Mouse (Mus musculus) stomach, postnatal 0 days (tissue): ENCODE results near the gene Sparc. TPM values are rescaled to one million over a fixed set of nuclear protein-coding genes. Genes with fewer than 3 reads are reported as not detected.

Source experiments
- ATAC-seq: fragments of 200-750 bp; cut with Nextera tagmentation; 2 replicates; pipeline ENCODE4 v1.8.0; 2017; ENCODE audit not compliant: low FRiP score, low TSS enrichment
- DNase-seq: peaks from one replicate; pipeline ENCODE4 v3.0.0-alpha.2; 2016; ENCODE audit warnings: low spot score
- H3K27ac ChIP-seq: fragments of 300-500 bp; sonication (generic); replicated peaks from 2 replicates; pipeline ENCODE4 v1.5.1; 2014; ENCODE audit warnings: mild to moderate bottlenecking, control low read depth
- H3K27me3 ChIP-seq: fragments of 300-500 bp; sonication (generic); 2 replicates; pipeline ENCODE4 v1.6.1; 2014; ENCODE audit warnings: low read length; ENCODE audit not compliant: control insufficient read depth, insufficient read depth
- H3K36me3 ChIP-seq: fragments of 300-500 bp; sonication (generic); 2 replicates; pipeline ENCODE4 v1.6.1; 2014; ENCODE audit warnings: low read length, mixed read lengths; ENCODE audit not compliant: control insufficient read depth, insufficient read depth
- H3K4me1 ChIP-seq: fragments of 300-500 bp; sonication (generic); replicated peaks from 2 replicates; pipeline ENCODE4 v1.6.1; 2014; ENCODE audit warnings: antibody characterized with exemption; ENCODE audit not compliant: control insufficient read depth, insufficient read depth
- H3K4me2 ChIP-seq: fragments of 300-500 bp; sonication (generic); replicated peaks from 2 replicates; pipeline ENCODE4 v1.6.1; 2014; ENCODE audit warnings: low read depth, mild to moderate bottlenecking, control low read depth, moderate library complexity
- H3K4me3 ChIP-seq: fragments of 300-500 bp; sonication (generic); 2 replicates; pipeline ENCODE4 v1.5.1; 2014; ENCODE audit warnings: low read depth, low read length, control low read depth
- H3K9ac ChIP-seq: fragments of 300-500 bp; sonication (generic); 2 replicates; pipeline ENCODE4 v1.6.1; 2014; ENCODE audit warnings: mild to moderate bottlenecking, low read length, control low read depth, mixed read lengths
- H3K9me3 ChIP-seq: fragments of 300-500 bp; sonication (generic); 2 replicates; pipeline ENCODE4 v1.6.1; 2016; ENCODE audit warnings: low read length; ENCODE audit not compliant: control insufficient read depth
- CTCF ChIP-seq: IDR thresholded peaks from 2 replicates; pipeline ENCODE4 v1.5.1; 2016; ENCODE audit warnings: antibody characterized with exemption, low read depth, mild to moderate bottlenecking, moderate library complexity
- EP300 ChIP-seq: optimal IDR thresholded peaks from 2 replicates; pipeline ENCODE3; 2016; ENCODE audit warnings: antibody characterized with exemption
- WGBS: fragments of 180-500 bp; shearing (Covaris S2); extraction: QIAGEN DNeasy Blood & Tissue Kit; methylation state at CpG from one replicate; pipeline ENCODE4 v1.1.7; 2014; 5-methylcytosine and 5-hydroxymethylcytosine counted together
- polyA plus RNA-seq: library from polyadenylated mRNA; unstranded; fragments of >200 nt; fragmentation: Nextera tagmentation; extraction: Ambion mirVana; gene quantifications from 2 replicates; pipeline ENCODE4 v1.2.1, GENCODE M21; 2015

Gene Sparc
- polyA plus RNA-seq, 1 experiment from 2014 or later: 1,849 TPM

- peak; percentile 43 for DNase-seq
Observed at GRCm38 (mm10) chr11:55415036-55415704, 7.8 kb downstream of the Sparc start.

GRCm38 (mm10) chr11:55414314-55414713 is 8.7 kb downstream of the Sparc start:
- Histone ChIP-seq H3K4me2 (peak overlapping the region; percentile 44), H3K9me3 (no peaks in the 10 kb centered on the region), H3K4me1 (no peaks in the 10 kb centered on the region; the same call in 1 of the 2 replicates), H3K27me3 (no peaks in the 10 kb centered on the region), H3K9ac (no peak overlapping the region), H3K27ac (peak overlapping the region; percentile 74; the same call in 1 of the 2 replicates), H3K36me3 (peaks cover 5% of the 10 kb centered on the region), H3K4me3 (no peak overlapping the region; the same call in 1 of the 2 replicates)
- WGBS: 45% methylated on average over 5 of the region's 5 CpGs
- TF ChIP-seq EP300: no peak
- no peak for TF ChIP-seq CTCF
- ATAC-seq: peak; percentile 58
- DNase-seq: peak; percentile 45

More at GRCm38 (mm10) chr11:55415036-55415704, 7.8 kb downstream of the Sparc start:
- peak overlapping the region; percentile 74 for H3K27ac ChIP-seq
- H3K9me3 ChIP-seq: no peaks in the 10 kb centered on the region
- ATAC-seq: peak; percentile 54; the same call in 1 of the 2 replicates
- TF ChIP-seq CTCF (no peak), EP300 (no peak)
- H3K36me3 ChIP-seq: no peaks in the 10 kb centered on the region; the same call in 1 of the 2 replicates
- no peaks in the 10 kb centered on the region for H3K27me3 ChIP-seq
- no peak overlapping the region for H3K9ac ChIP-seq
- WGBS: 26% methylated on average over 9 of the region's 9 CpGs
- no peaks in the 10 kb centered on the region; the same call in 1 of the 2 replicates for H3K4me1 ChIP-seq
- H3K4me2 ChIP-seq: peak overlapping the region; percentile 44
- peak overlapping the region; percentile 14; the same call in 1 of the 2 replicates for H3K4me3 ChIP-seq

GRCm38 (mm10) chr11:55413416-55413796 is 9.6 kb downstream of the Sparc start:
- H3K9ac ChIP-seq: no peak overlapping the region
- H3K9me3 ChIP-seq: no peaks in the 10 kb centered on the region
- H3K4me3 ChIP-seq: no peak overlapping the region
- H3K27me3 ChIP-seq: no peaks in the 10 kb centered on the region
- DNase-seq (no peak), ATAC-seq (no peak)
- TF ChIP-seq CTCF: no peak
- no peak for TF ChIP-seq EP300
- peaks cover 13% of the 10 kb centered on the region for H3K36me3 ChIP-seq
- WGBS: 85% methylated on average over 2 of the region's 2 CpGs
- no peaks in the 10 kb centered on the region; the same call in 1 of the 2 replicates for H3K4me1 ChIP-seq
- no peak overlapping the region; the same call in 1 of the 2 replicates for H3K4me2 ChIP-seq
- peak overlapping the region; percentile 24; the same call in 1 of the 2 replicates for H3K27ac ChIP-seq

- peak overlapping the region; percentile 24 for H3K27ac ChIP-seq
- no peaks in the 10 kb centered on the region for H3K27me3 ChIP-seq
- H3K36me3 ChIP-seq: peaks cover 18% of the 10 kb centered on the region
- no peak overlapping the region; the same call in 1 of the 2 replicates for H3K4me2 ChIP-seq
- ATAC-seq: no peak
- H3K4me1 ChIP-seq: no peaks in the 10 kb centered on the region; the same call in 1 of the 2 replicates
- no peak for DNase-seq
- TF ChIP-seq EP300 (no peak), CTCF (no peak)
- 90% methylated on average over 10 of the region's 10 CpGs for WGBS
- no peaks in the 10 kb centered on the region for H3K9me3 ChIP-seq
- no peak overlapping the region for H3K9ac ChIP-seq
- H3K4me3 ChIP-seq: no peak overlapping the region
Observed at GRCm38 (mm10) chr11:55412680-55413415, 10.1 kb downstream of the Sparc start.

GRCm38 (mm10) chr11:55412034-55412433 is 10.9 kb downstream of the Sparc start:
- Histone ChIP-seq H3K27me3 (no peaks in the 10 kb centered on the region), H3K4me1 (no peaks in the 10 kb centered on the region; the same call in 1 of the 2 replicates), H3K36me3 (peaks cover 25% of the 10 kb centered on the region), H3K9me3 (no peaks in the 10 kb centered on the region), H3K4me2 (no peak overlapping the region), H3K9ac (no peak overlapping the region), H3K27ac (no peak overlapping the region), H3K4me3 (no peak overlapping the region)
- TF ChIP-seq CTCF: no peak
- no peak for TF ChIP-seq EP300
- DNase-seq: no peak
- WGBS: 75% methylated on average over 7 of the region's 7 CpGs
- ATAC-seq: no peak
